Mouse (Mus musculus): Measurements from ENCODE around the gene Mtrf1l.

The Mtrf1l gene

DNA sequence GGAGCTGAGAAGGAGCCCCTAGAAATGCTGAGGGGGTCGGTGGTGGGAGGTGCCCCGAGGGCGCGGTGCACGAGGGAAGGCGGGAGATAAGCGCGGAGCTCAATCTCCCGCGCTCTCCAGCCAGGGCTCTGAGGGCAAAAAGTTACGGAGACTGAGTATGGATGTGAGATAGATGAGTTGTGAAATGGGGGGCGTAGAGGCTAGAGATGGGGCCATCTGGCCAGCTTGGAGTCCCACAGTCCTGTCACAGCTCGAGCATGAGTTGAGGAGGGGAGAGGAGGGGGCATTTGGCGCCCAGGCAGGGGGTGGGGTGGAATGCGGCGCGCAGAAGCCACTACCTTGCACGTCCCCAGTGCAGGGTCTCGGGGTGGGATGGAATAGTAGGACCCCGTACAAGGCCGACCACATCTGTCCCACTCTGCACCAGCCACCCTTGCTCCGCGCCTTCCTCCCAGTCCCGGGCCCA lies 19.0 kb downstream of the Mtrf1l start:
- DNase-seq: peak in 1 of 2 experiments; percentile 4

DNA sequence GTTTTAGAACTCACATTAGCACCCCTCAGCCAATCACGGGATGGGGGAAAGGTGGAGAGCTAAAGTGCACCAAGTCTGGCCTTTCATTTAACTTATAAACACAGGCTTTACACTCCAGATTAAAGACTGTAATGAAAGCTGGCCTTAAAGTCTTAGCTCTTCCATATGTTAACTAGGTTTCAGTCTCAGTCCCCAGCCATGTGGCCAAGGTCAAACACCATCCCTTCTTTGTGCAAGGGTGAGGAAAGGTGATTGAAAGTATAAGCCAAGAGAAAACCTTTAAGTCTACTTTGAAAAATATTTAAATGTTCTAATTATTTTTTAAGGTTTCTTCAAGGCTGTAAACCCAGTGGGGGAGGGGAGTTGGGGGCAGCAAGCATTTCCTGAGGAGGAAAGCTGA lies 20.0 kb downstream of the Mtrf1l start:
- no peak for DNase-seq

DNA sequence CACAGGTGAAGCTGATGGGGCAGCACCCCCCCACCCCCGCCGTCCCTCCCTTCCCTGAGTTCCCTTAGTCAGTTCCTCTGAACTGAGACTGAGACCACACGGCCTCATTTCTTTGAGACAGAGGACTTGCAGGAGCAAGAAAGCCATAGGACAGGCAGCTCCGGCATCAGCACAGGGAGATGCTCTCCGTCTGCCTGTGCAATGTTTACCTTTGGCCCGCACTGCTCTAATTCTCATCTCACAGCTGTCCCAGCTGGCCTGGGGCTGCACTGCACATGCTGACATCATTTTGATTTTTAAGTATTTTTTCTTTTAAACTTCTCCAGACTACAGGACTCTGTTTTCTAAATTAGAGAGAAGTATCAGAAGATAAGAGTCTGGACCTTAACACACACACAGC lies 20.8 kb downstream of the Mtrf1l start:
- no peak for DNase-seq

DNA sequence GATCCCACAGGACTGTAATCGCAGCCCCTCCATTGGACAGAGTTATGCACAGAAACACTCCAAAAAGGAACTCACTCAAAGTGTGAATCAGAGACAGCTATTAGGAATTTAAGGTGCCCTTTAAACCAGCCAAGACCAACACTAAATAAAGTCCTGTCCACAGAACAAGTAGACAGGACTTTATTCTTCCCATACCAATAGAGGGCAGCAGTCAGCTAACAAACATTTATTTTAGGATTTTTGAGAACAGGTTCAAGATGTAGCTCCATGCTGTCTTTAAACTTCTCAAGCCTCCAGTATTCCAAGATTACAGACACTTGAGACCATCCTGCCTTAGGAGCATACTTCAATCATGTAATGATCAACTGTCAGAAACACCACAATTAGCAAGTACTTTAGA lies 23.2 kb downstream of the Mtrf1l start:
- DNase-seq: peak; percentile 6 to 21

DNA sequence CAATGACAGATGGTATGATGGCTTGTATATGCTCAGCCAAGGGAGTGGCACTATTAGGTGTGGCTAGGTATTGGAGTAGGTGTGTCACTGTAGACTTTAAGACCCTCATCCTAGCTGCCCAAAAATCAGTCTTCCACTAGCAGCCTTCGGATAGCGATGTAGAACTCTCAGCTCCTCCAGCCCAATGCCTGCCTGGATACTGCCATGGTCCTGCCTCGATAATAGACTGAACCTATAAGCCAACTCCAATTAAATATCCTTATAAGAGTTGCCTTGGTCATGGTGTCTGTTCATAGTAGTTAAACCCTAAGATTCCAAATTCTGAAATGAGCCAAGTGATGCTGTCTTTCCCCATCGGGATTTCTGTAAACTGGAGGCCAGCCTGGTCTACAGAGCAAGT lies 25.6 kb downstream of the Mtrf1l start:
- no peak for DNase-seq

DNA sequence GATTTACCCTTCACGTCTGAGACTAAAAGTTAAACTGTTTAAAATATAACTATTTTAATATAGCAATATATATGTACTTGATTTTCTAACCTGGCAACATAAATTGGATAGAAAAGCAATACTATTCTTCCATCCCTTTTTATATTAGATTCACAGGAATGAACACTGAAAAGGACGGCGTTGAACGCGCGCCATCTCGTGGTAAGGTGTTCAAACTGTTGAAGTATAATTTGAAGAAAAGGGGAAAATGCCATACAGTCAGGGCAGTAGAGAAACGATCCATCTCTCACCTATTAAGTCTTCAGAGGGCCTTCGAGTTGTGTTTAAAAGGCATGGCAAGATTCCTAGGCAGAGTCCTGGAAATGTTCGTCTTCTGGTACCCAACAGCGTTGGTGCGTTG lies 33.1 kb downstream of the Mtrf1l start:
- DNase-seq: peak; percentile 25 to 80

DNA sequence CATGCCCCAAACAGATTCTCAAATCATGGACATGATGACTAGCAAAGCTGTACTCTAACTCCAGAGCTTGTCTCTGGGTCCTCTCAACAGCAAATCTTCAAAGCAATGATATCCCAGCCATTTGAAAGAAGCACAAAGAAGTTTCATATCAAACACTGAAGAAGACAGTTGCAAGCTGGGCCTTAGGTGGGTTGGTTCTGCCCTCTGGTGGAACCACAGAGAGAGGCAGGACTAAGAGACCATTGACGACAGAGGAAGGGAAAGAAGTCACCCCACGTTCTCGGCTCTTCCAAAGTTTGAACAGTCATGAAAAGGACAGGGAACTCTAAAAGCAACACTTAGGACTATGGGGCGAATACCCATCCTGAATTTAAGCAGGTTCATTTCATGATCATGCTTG lies 36.8 kb downstream of the Mtrf1l start:
- DNase-seq: peak; percentile 8 to 50

Measured in kidney, postnatal 36 days (tissue).